Mouse (Mus musculus) myocyte (in vitro differentiated cells): ENCODE measurements at regions not wholly inside any gene's neighbourhood (a gene's known extent, or its start where the extent isn't known, plus 50 kb on each side); places are given as distances from the start of the nearest gene placed in this dataset.
"Not testable (repeated sequence)": the region's sequence is repeated elsewhere in the genome, so short reads cannot be mapped to it uniquely, and the experiment has no call there.

ENCODE experiments used
- E2F4 ChIP-seq: IDR thresholded peaks from one replicate; pipeline ENCODE4 v1.6.1; 2011; ENCODE audit warnings: mild to moderate bottlenecking, control low read depth, moderate library complexity; ENCODE audit not compliant: insufficient read depth
- MAX ChIP-seq: IDR thresholded peaks from one replicate; pipeline ENCODE4 v1.6.1; 2011; ENCODE audit warnings: low read depth, mild to moderate bottlenecking, control low read depth
- MYOG ChIP-seq, 3 experiments: IDR thresholded peaks; one replicate each; pipeline ENCODE4 v1.6.1; 2011; ENCODE audit warnings: control low read depth in 2 of 3, low read depth in 2 of 3, mild to moderate bottlenecking in 2 of 3; ENCODE audit not compliant: insufficient read length in 2 of 3, control insufficient read depth in 1 of 3, insufficient read depth in 1 of 3
- POLR2A ChIP-seq: IDR thresholded peaks from one replicate; pipeline ENCODE4 v1.6.1; 2011; ENCODE audit warnings: low read depth, mild to moderate bottlenecking, control low read depth, moderate library complexity; ENCODE audit not compliant: insufficient read length
- TCF12 ChIP-seq: IDR thresholded peaks from one replicate; pipeline ENCODE4 v1.6.1; 2011; ENCODE audit warnings: mild to moderate bottlenecking, control low read depth; ENCODE audit not compliant: poor library complexity, insufficient read depth, severe bottlenecking
- USF1 ChIP-seq: IDR thresholded peaks from one replicate; pipeline ENCODE4 v1.6.1; 2011; ENCODE audit warnings: low read depth, mild to moderate bottlenecking, control low read depth, moderate library complexity

DNA sequence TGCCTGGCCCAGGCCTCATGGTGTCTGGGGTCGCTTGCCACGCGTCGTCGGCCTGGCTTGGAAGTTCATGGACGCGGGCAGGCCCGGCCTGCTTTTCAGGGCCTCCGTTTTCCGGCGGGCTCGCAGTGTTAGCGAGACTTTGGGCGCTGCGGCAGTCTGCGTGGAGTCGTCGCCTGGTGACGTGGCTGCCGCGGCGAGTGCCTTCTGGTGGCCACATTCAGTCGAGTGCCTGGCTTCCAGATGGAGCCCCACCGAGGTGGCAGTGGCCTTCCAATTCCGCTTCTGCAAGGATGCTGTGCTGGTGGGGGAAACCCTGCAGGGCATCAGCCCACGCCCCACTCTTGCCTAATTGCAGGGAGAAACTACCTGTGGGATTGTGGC, 77.1 kb downstream of the Gm31371 start:
- not testable (repeated sequence) for TF ChIP-seq POLR2A; E2F4; MYOG (IDR thresholded peaks at IDR 0.05; ENCODE audit: control insufficient read depth in 1 of 3, insufficient read depth in 1 of 3, insufficient read length in 2 of 3, low read depth in 2 of 3); USF1; MAX; TCF12
